Mouse (Mus musculus) liver, embryonic 14.5 days (tissue): ENCODE measurements around the gene Iqch.

Source experiments
- CTCF ChIP-seq: IDR thresholded peaks from 2 replicates; pipeline ENCODE4 v1.5.1; 2016; ENCODE audit warnings: antibody characterized with exemption, low read depth, control low read depth
- EP300 ChIP-seq: IDR thresholded peaks from 2 replicates; pipeline ENCODE4 v1.6.1; 2016; ENCODE audit warnings: antibody characterized with exemption, low read depth

DNA sequence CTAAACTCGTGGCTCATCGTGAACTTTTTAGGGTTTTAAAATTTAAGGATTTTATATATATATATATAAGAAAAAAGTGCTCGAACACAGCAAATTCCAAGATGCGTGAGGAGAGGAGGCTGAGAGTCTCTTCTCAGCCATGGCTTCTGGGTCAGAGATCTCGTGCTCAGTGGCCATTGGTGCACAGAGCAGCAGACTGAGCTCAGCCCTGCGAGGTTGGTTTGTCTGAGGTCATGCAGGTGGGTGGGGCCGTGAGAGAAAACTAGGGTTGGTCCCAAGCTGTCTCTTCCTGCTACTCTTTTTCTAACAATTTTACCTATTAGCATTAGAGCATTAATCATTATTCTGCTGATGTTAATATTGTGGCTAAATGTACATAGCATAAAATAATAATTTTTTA, 31.0 kb upstream of the Iqch start:
- no peak for TF ChIP-seq CTCF
- no peak for TF ChIP-seq EP300
